Mouse (Mus musculus) right cerebral cortex, postnatal 25 days (tissue): ENCODE data around the gene Ccdc171.
"Not testable (repeated sequence)": the region's sequence is repeated elsewhere in the genome, so short reads cannot be mapped to it uniquely, and the experiment has no call there.

ENCODE experiments used
- DNase-seq: peaks from one replicate; pipeline ENCODE4 v3.0.0; 2022

The Ccdc171 gene

GRCm38 (mm10) chr4:83658415-83658814 lies 133.1 kb downstream of the Ccdc171 start:
- no peak for DNase-seq

- DNase-seq, result no peak
Measured at GRCm38 (mm10) chr4:83659411-83659810, 134.1 kb downstream of the Ccdc171 start.

- DNase-seq, result no peak
Measured at GRCm38 (mm10) chr4:83661519-83662271, 136.3 kb downstream of the Ccdc171 start.

GRCm38 (mm10) chr4:83662301-83662700 lies 137.0 kb downstream of the Ccdc171 start:
- DNase-seq, result no peak

GRCm38 (mm10) chr4:83669552-83669951 lies 144.2 kb downstream of the Ccdc171 start:
- no peak for DNase-seq

GRCm38 (mm10) chr4:83675308-83675707 lies 150.0 kb downstream of the Ccdc171 start:
- not testable (repeated sequence) for DNase-seq

- DNase-seq, result no peak
Measured at GRCm38 (mm10) chr4:83676444-83676843, 151.1 kb downstream of the Ccdc171 start.

- DNase-seq, result no peak
Measured at GRCm38 (mm10) chr4:83681081-83681480, 155.7 kb downstream of the Ccdc171 start.

GRCm38 (mm10) chr4:83682866-83683265 lies 157.5 kb downstream of the Ccdc171 start:
- no peak for DNase-seq

- DNase-seq, result no peak
Measured at GRCm38 (mm10) chr4:83700190-83700589, 174.8 kb downstream of the Ccdc171 start.

- DNase-seq, result no peak
Measured at GRCm38 (mm10) chr4:83716996-83717395, 191.7 kb downstream of the Ccdc171 start.

GRCm38 (mm10) chr4:83719816-83720215 lies 194.5 kb downstream of the Ccdc171 start:
- DNase-seq, result no peak

GRCm38 (mm10) chr4:83725136-83725535 lies 199.8 kb downstream of the Ccdc171 start:
- no peak for DNase-seq

GRCm38 (mm10) chr4:83739137-83739890 lies 214.0 kb downstream of the Ccdc171 start:
- no peak for DNase-seq

GRCm38 (mm10) chr4:83739891-83740277 lies 214.5 kb downstream of the Ccdc171 start:
- no peak for DNase-seq

- no peak for DNase-seq
Measured at GRCm38 (mm10) chr4:83742806-83743460, 217.6 kb downstream of the Ccdc171 start.

- no peak for DNase-seq
Measured at GRCm38 (mm10) chr4:83775136-83775535, 249.8 kb downstream of the Ccdc171 start.

- DNase-seq, result no peak
Measured at GRCm38 (mm10) chr4:83780044-83780443, 254.7 kb downstream of the Ccdc171 start.

- DNase-seq, result no peak
Measured at GRCm38 (mm10) chr4:83785115-83785514, 259.8 kb downstream of the Ccdc171 start.

- DNase-seq, result no peak
Measured at GRCm38 (mm10) chr4:83791811-83792210, 266.5 kb downstream of the Ccdc171 start.

- DNase-seq, result peak; percentile 50
Measured at GRCm38 (mm10) chr4:83794315-83794922, 269.1 kb downstream of the Ccdc171 start.

GRCm38 (mm10) chr4:83794930-83795459 lies 269.6 kb downstream of the Ccdc171 start:
- no peak for DNase-seq

- no peak for DNase-seq
Measured at GRCm38 (mm10) chr4:83797976-83798375, 272.6 kb downstream of the Ccdc171 start.
